ENCODE assay signal across 17 mouse cellular contexts in genomic region chr3:100825225-100825965, GRCm38 (mm10). TPM values are rescaled to one million over a fixed set of nuclear protein-coding genes. Genes with fewer than 3 reads are reported as not detected.
DNase-seq lines count a peak whose midpoint lies in the region; ATAC-seq lines count a peak whose summit lies in the region.
"Had no signal": no experiment of that assay in that cellular context is flagged by ENCODE, and none has a peak within 500 bp of the region (broad histone marks: within the 10 kb centered on the region; RNA-seq: fewer than 3 reads in every experiment).

Gene Vtcn1, plus strand, starts transcription at chr3:100825459.

- H3K27ac ChIP-seq in kidney, embryonic 15.5 days: no peak within 1 kb of the TSS
- H3K27ac ChIP-seq: macrophage; midbrain, embryonic 13.5 days had no signal

- H3K9me3 ChIP-seq in kidney, embryonic 15.5 days (replicated peaks): no peaks in the 10 kb centered on the region
- H3K9me3 ChIP-seq: G1E; midbrain, embryonic 13.5 days had no signal

- H3K4me3 ChIP-seq in kidney, embryonic 15.5 days (replicated peaks): no peak within 1 kb of the TSS
- H3K4me3 ChIP-seq: midbrain, embryonic 13.5 days had no signal

- no peaks in the 10 kb centered on the region for H3K36me3 ChIP-seq in kidney, embryonic 15.5 days
- H3K36me3 ChIP-seq: G1E; midbrain, embryonic 13.5 days had no signal

- peaks cover 9% of the 10 kb centered on the region; the same call in 1 of the 2 replicates for H3K27me3 ChIP-seq in kidney, embryonic 15.5 days
- H3K27me3 ChIP-seq: midbrain, embryonic 13.5 days had no signal

- 45% methylated on average over 6 of the region's 6 CpGs for WGBS in kidney, embryonic 15.5 days

- no peak within 1 kb of the TSS for H3K4me2 ChIP-seq in kidney, embryonic 15.5 days
- H3K4me2 ChIP-seq: liver, embryonic 11.5 days; midbrain, embryonic 13.5 days had no signal

- DNase-seq in heart, adult 11 months: peak; percentile 85
- no peak for DNase-seq in heart, adult 8-10 months (ENCODE audit: low spot score)
- peak; percentile 24 for DNase-seq in kidney, adult 9 months
- peak; percentile 39 for DNase-seq in 3T3-L1 (ENCODE audit: low read depth, low spot score)
- peak; percentile 22 to 33 for DNase-seq in kidney, postnatal 36 days
- no peak for DNase-seq in cerebellum, postnatal 4 days (ENCODE audit: low spot score in 2 of 2)
- DNase-seq in embryo, embryonic 10 days (ENCODE audit: low spot score): no peak
- DNase-seq: heart, postnatal 14 days; thymus, postnatal 25 days had no signal

- no peak within 1 kb of the TSS for H3K9ac ChIP-seq in kidney, embryonic 15.5 days
- H3K9ac ChIP-seq: midbrain, embryonic 13.5 days had no signal

- no peak; the same call in 1 of the 2 replicates for ATAC-seq in kidney, embryonic 15.5 days (replicated peaks; ENCODE audit: low FRiP score)
- ATAC-seq: midbrain, embryonic 13.5 days had no signal

- peaks cover 26% of the 10 kb centered on the region for H3K4me1 ChIP-seq in kidney, embryonic 15.5 days
- H3K4me1 ChIP-seq: midbrain, embryonic 13.5 days had no signal

RNA-seq across cellular contexts. Expression of gene Vtcn1, which starts in this region (rescaled TPM):
- total RNA-seq in heart, adult 8-10 months (2022): under 1 TPM; 0.22 to 0.75 (median 0.38) TPM
- 0.25 and 0.32 TPM in 2 replicates for polyA plus RNA-seq in kidney, embryonic 15.5 days (2015; fragmentation: Nextera tagmentation; extraction: Ambion mirVana)
- total RNA-seq: common myeloid progenitor, adult 5-6 weeks; granulocyte monocyte progenitor cell, adult 5-6 weeks; layer of hippocampus, postnatal 10 days had no signal
- polyA plus RNA-seq: G1E; liver, embryonic 11.5 days; macrophage; midbrain, embryonic 13.5 days had no signal

Comparison
In these comparisons a context has a peak if more than half of its experiments do, and no peak if none do; other contexts are left out.
1. DNase-seq: peak in heart, adult 11 months (single experiment), kidney, adult 9 months (single experiment), 3T3-L1 (single experiment) and kidney, postnatal 36 days (2 of 2); none in heart, adult 8-10 months (single experiment), cerebellum, postnatal 4 days (0 of 2) and embryo, embryonic 10 days (single experiment).